Mouse (Mus musculus) embryonic facial prominence, embryonic 15.5 days (tissue): Measurements from ENCODE around the gene Gpr63. TPM values are rescaled to one million over a fixed set of nuclear protein-coding genes. Genes with fewer than 3 reads are reported as not detected.

ENCODE experiments used
- ATAC-seq: fragments of 200-750 bp; cut with Nextera tagmentation; 2 replicates; pipeline ENCODE4 v1.8.0; 2017; ENCODE audit warnings: low read depth, moderate TSS enrichment; ENCODE audit not compliant: insufficient number of reproducible peaks, low FRiP score, low TSS enrichment
- H3K27ac ChIP-seq: fragments of 300-500 bp; sonication (generic); replicated peaks from 2 replicates; pipeline ENCODE4 v1.5.1; 2015; ENCODE audit warnings: mild to moderate bottlenecking, inconsistent platforms
- H3K27me3 ChIP-seq: fragments of 300-500 bp; sonication (generic); 2 replicates; pipeline ENCODE4 v1.6.1; 2015; ENCODE audit warnings: inconsistent platforms
- H3K36me3 ChIP-seq: fragments of 300-500 bp; sonication (generic); 2 replicates; pipeline ENCODE4 v1.6.1; 2015; ENCODE audit warnings: mild to moderate bottlenecking, inconsistent platforms
- H3K4me1 ChIP-seq: fragments of 300-500 bp; sonication (generic); 2 replicates; pipeline ENCODE4 v1.6.1; 2015; ENCODE audit warnings: inconsistent platforms
- H3K4me2 ChIP-seq: fragments of 300-500 bp; sonication (generic); replicated peaks from 2 replicates; pipeline ENCODE4 v1.6.1; 2015; ENCODE audit warnings: mild to moderate bottlenecking, inconsistent platforms
- H3K4me3 ChIP-seq: fragments of 300-500 bp; sonication (generic); replicated peaks from 2 replicates; pipeline ENCODE4 v1.5.1; 2015; ENCODE audit warnings: mild to moderate bottlenecking, inconsistent platforms
- H3K9ac ChIP-seq: fragments of 300-500 bp; sonication (generic); 2 replicates; pipeline ENCODE4 v1.6.1; 2015; ENCODE audit warnings: inconsistent platforms
- H3K9me3 ChIP-seq: fragments of 300-500 bp; sonication (generic); replicated peaks from 2 replicates; pipeline ENCODE4 v1.6.1; 2016; ENCODE audit warnings: inconsistent platforms
- WGBS: fragments of 180-500 bp; shearing (Covaris S2); methylation state at CpG from one replicate; pipeline ENCODE4 v1.1.7; 2015; 5-methylcytosine and 5-hydroxymethylcytosine counted together
- polyA plus RNA-seq: library from polyadenylated mRNA; unstranded; fragments of >200 nt; fragmentation: Nextera tagmentation; extraction: Ambion mirVana; gene quantifications from 2 replicates; pipeline ENCODE4 v1.2.1, GENCODE M21; 2015

Gene Gpr63
- 1.4 and 2.4 TPM in 2 replicates for polyA plus RNA-seq

- peaks cover 8% of the 10 kb centered on the region for H3K4me1 ChIP-seq
- H3K27ac ChIP-seq, result peak within 1 kb of the TSS; percentile 89
- ATAC-seq, result peak; percentile 95
- H3K4me3 ChIP-seq, result peak within 1 kb of the TSS; percentile 73
- no peaks in the 10 kb centered on the region for H3K27me3 ChIP-seq
- H3K9me3 ChIP-seq, result no peaks in the 10 kb centered on the region
- H3K4me2 ChIP-seq, result peak within 1 kb of the TSS; percentile 63
- H3K36me3 ChIP-seq, result no peaks in the 10 kb centered on the region
- under 1% methylated on average over 77 of the region's 78 CpGs for WGBS
- H3K9ac ChIP-seq, result peak within 1 kb of the TSS; percentile 69
Measured at GRCm38 (mm10) chr4:24966299-24966991, at the start of gene Gpr63. TSS of gene Gpr63 (plus strand) at chr4:24966407.

GRCm38 (mm10) chr4:24920006-24920577 lies 46.1 kb upstream of the Gpr63 start:
- H3K36me3 ChIP-seq, result no peaks in the 10 kb centered on the region
- no peak overlapping the region for H3K9ac ChIP-seq
- 69% methylated on average over 5 of the region's 5 CpGs for WGBS
- no peaks in the 10 kb centered on the region for H3K4me1 ChIP-seq
- no peaks in the 10 kb centered on the region for H3K27me3 ChIP-seq
- H3K9me3 ChIP-seq, result no peaks in the 10 kb centered on the region
- H3K27ac ChIP-seq, result no peak overlapping the region
- H3K4me2 ChIP-seq, result no peak overlapping the region
- no peak overlapping the region for H3K4me3 ChIP-seq
- no peak for ATAC-seq

DNA sequence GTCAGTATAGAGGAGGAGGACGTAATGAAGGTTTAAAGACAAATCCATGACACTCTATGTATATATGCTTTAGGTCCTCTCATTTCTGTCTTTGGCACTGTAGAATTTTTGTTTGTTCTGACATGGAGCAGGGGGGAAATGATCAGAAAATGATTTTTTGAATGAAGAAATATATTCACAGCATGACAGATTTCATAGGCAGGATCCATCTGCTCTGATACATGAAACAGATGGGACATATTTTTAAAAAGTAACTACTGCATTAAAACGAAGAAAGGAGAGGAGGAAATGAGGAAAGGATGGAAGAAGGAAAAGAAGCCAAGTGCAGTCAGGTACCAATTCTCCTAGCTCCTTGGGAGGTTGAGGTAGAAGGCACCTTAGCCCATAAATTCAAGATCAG lies 41.5 kb upstream of the Gpr63 start:
- no peak for ATAC-seq
- Histone ChIP-seq H3K36me3 (no peaks in the 10 kb centered on the region), H3K4me1 (no peaks in the 10 kb centered on the region), H3K4me3 (no peak overlapping the region), H3K27ac (no peak overlapping the region), H3K27me3 (no peaks in the 10 kb centered on the region), H3K4me2 (no peak overlapping the region), H3K9me3 (no peaks in the 10 kb centered on the region), H3K9ac (no peak overlapping the region)
- WGBS, result 56% methylated on average over 2 of the region's 2 CpGs

- H3K27ac ChIP-seq, result no peak overlapping the region
- no peaks in the 10 kb centered on the region for H3K9me3 ChIP-seq
- no peaks in the 10 kb centered on the region for H3K4me1 ChIP-seq
- H3K27me3 ChIP-seq, result no peaks in the 10 kb centered on the region
- H3K36me3 ChIP-seq, result no peaks in the 10 kb centered on the region
- no peak for ATAC-seq
- no peak overlapping the region for H3K4me2 ChIP-seq
- 79% methylated on average over 5 of the region's 5 CpGs for whole genome bisulfite sequencing
- no peak overlapping the region for H3K4me3 ChIP-seq
- no peak overlapping the region for H3K9ac ChIP-seq
Measured at GRCm38 (mm10) chr4:24928260-24928780, 37.9 kb upstream of the Gpr63 start.

DNA sequence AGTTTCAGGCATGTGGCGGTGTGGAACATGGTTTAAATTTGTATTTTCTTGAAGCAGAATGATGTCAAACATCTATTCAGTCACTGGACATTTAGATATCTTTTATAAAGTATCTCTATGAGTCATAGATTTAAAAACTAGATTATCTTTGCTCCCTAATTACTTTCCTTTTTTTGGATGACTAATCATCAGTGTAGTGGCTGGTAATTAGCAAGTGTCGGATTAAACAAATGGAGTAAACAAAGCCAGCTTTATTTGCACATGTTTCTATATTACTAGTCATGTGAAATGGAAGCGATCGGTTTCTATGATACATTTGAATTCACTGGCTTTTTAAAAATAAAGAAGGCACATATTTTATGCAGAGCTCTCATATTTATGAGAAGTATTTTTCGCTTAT lies 37.3 kb upstream of the Gpr63 start:
- Histone ChIP-seq H3K4me3 (no peak overlapping the region), H3K9me3 (no peaks in the 10 kb centered on the region), H3K27ac (no peak overlapping the region), H3K4me1 (no peaks in the 10 kb centered on the region), H3K36me3 (no peaks in the 10 kb centered on the region), H3K4me2 (no peak overlapping the region), H3K9ac (no peak overlapping the region), H3K27me3 (no peaks in the 10 kb centered on the region)
- WGBS, result 84% methylated on average over 5 of the region's 5 CpGs
- ATAC-seq, result no peak

- 39% methylated on average over 6 of the region's 6 CpGs for WGBS
- H3K4me2 ChIP-seq, result no peak overlapping the region
- no peaks in the 10 kb centered on the region for H3K9me3 ChIP-seq
- no peak overlapping the region for H3K4me3 ChIP-seq
- no peak overlapping the region for H3K9ac ChIP-seq
- no peaks in the 10 kb centered on the region for H3K36me3 ChIP-seq
- no peaks in the 10 kb centered on the region for H3K4me1 ChIP-seq
- no peaks in the 10 kb centered on the region for H3K27me3 ChIP-seq
- no peak overlapping the region for H3K27ac ChIP-seq
- ATAC-seq, result no peak
Measured at GRCm38 (mm10) chr4:24942728-24943424, 23.3 kb upstream of the Gpr63 start.

GRCm38 (mm10) chr4:24965918-24966298 lies 299 bp upstream of the Gpr63 start:
- WGBS, result 4% methylated on average over 8 of the region's 8 CpGs
- peak overlapping the region; percentile 73 for H3K4me3 ChIP-seq
- peak overlapping the region; percentile 89 for H3K27ac ChIP-seq
- peak overlapping the region; percentile 69; the same call in 1 of the 2 replicates for H3K9ac ChIP-seq
- peaks cover 8% of the 10 kb centered on the region for H3K4me1 ChIP-seq
- no peaks in the 10 kb centered on the region for H3K9me3 ChIP-seq
- no peaks in the 10 kb centered on the region for H3K27me3 ChIP-seq
- ATAC-seq, result 0 out of 2 replicates have a peak, but pooled peaks have one; percentile 12
- peak overlapping the region; percentile 63 for H3K4me2 ChIP-seq
- no peaks in the 10 kb centered on the region for H3K36me3 ChIP-seq

GRCm38 (mm10) chr4:24967251-24967650 lies 1.0 kb downstream of the Gpr63 start:
- WGBS, result 14% methylated on average over 7 of the region's 7 CpGs
- Histone ChIP-seq H3K9me3 (no peaks in the 10 kb centered on the region), H3K9ac (no peak overlapping the region), H3K36me3 (no peaks in the 10 kb centered on the region), H3K4me2 (peak overlapping the region; percentile 63), H3K4me3 (peak overlapping the region; percentile 73), H3K27ac (no peak overlapping the region), H3K27me3 (no peaks in the 10 kb centered on the region), H3K4me1 (peaks cover 8% of the 10 kb centered on the region)
- no peak for ATAC-seq

DNA sequence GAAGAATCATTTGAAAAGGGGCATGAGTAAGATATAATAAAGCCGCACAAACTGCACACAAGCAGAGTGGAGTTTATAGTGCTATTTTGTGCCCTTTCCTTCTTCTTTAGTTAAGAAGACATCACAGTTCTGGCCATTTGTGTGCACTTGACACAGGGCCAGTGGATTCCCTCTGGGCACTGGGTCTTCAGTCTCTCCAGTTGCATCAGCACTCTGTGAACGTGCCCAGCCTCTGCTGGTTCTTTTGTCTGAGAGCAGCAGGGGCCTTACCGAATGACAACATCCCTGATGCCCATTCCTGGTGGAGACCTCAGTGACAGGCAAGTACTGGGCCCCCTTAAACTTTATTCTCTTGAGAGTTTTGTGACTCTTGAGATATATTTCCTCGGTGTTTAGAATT lies 12.4 kb downstream of the Gpr63 start:
- H3K4me2 ChIP-seq, result no peak overlapping the region
- 55% methylated on average over 4 of the region's 4 CpGs for WGBS

DNA sequence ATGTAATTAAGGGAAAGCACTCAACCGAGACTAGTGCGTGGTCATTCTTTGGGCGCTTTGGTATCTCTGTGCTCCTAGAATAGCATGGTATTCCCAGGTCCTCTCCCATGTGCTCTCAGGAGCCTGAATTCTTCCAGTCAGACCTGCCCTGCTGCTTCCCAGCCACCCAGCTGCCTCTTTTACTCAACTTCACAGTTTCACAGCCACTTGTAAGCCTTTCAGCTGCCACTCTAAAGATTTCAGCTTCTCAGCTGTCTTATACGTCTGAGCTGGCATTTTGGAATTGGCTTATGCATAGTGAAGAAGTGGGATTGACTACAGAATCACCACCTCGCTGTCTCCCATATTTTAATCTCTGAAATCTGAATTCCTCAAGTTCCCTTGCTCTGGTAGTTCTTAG lies 19.4 kb downstream of the Gpr63 start:
- H3K4me2 ChIP-seq, result no peak overlapping the region
- no peaks in the 10 kb centered on the region for H3K36me3 ChIP-seq
- H3K27me3 ChIP-seq, result no peaks in the 10 kb centered on the region
- no peaks in the 10 kb centered on the region for H3K4me1 ChIP-seq
- no peak overlapping the region for H3K9ac ChIP-seq
- H3K27ac ChIP-seq, result no peak overlapping the region
- 82% methylated on average over 5 of the region's 5 CpGs for WGBS
- H3K4me3 ChIP-seq, result no peak overlapping the region
- no peaks in the 10 kb centered on the region for H3K9me3 ChIP-seq
- ATAC-seq, result no peak; the same call in 1 of the 2 replicates

More for the DNA sequence above, 12.4 kb downstream of the Gpr63 start:
- H3K9me3 ChIP-seq, result no peaks in the 10 kb centered on the region
- no peaks in the 10 kb centered on the region for H3K36me3 ChIP-seq
- H3K9ac ChIP-seq, result no peak overlapping the region
- H3K4me1 ChIP-seq, result no peaks in the 10 kb centered on the region
- no peaks in the 10 kb centered on the region for H3K27me3 ChIP-seq
- ATAC-seq, result no peak
- no peak overlapping the region for H3K4me3 ChIP-seq
- no peak overlapping the region for H3K27ac ChIP-seq

GRCm38 (mm10) chr4:24991475-24991874 lies 25.3 kb downstream of the Gpr63 start:
- Histone ChIP-seq H3K4me2 (no peak overlapping the region), H3K9me3 (no peaks in the 10 kb centered on the region), H3K9ac (no peak overlapping the region), H3K4me3 (no peak overlapping the region), H3K27me3 (no peaks in the 10 kb centered on the region), H3K4me1 (no peaks in the 10 kb centered on the region), H3K36me3 (no peaks in the 10 kb centered on the region), H3K27ac (no peak overlapping the region)
- WGBS, result 43% methylated on average over 2 of the region's 2 CpGs
- no peak for ATAC-seq
